Mouse (Mus musculus) ES-Bruce4 (cell line): ENCODE measurements around the gene Ube2k. TPM values are rescaled to one million over a fixed set of nuclear protein-coding genes. Genes with fewer than 3 reads are reported as not detected.
A peak's percentile ranks its signal among the peaks of the same experiment; 100 is the strongest.

Source experiments
- H3K27ac ChIP-seq: 2 replicates; pipeline ENCODE4 v1.5.1; 2012; ENCODE audit warnings: low read length, inconsistent platforms; ENCODE audit not compliant: insufficient read depth
- H3K27me3 ChIP-seq: 2 replicates; pipeline ENCODE4 v1.6.1; 2012; ENCODE audit warnings: mild to moderate bottlenecking, low read length, inconsistent platforms; ENCODE audit not compliant: control insufficient read depth, poor library complexity, insufficient read depth, severe bottlenecking
- H3K36me3 ChIP-seq: 2 replicates; pipeline ENCODE4 v1.6.1; 2012; ENCODE audit warnings: inconsistent platforms, mild to moderate bottlenecking, low read length, moderate library complexity; ENCODE audit not compliant: control insufficient read depth, poor library complexity, insufficient read depth, severe bottlenecking
- H3K4me1 ChIP-seq: one replicate; pipeline ENCODE4 v1.8.1; 2011; ENCODE audit warnings: low read length; ENCODE audit not compliant: control insufficient read depth, insufficient read depth
- H3K4me3 ChIP-seq: 2 replicates; pipeline ENCODE4 v1.5.1; 2011; ENCODE audit warnings: low read depth, mild to moderate bottlenecking, low read length
- H3K9ac ChIP-seq: 2 replicates; pipeline ENCODE4 v1.6.1; 2012; ENCODE audit warnings: low read depth, mild to moderate bottlenecking, inconsistent platforms; ENCODE audit not compliant: poor library complexity, severe bottlenecking
- H3K9me3 ChIP-seq: replicated peaks from 2 replicates; pipeline ENCODE4 v1.6.1; 2012; ENCODE audit warnings: mild to moderate bottlenecking, low read length, inconsistent platforms; ENCODE audit not compliant: control insufficient read depth, poor library complexity, insufficient read depth, severe bottlenecking
- CTCF ChIP-seq: IDR thresholded peaks from one replicate; pipeline ENCODE4 v1.8.1; 2011; ENCODE audit warnings: low read depth, low read length
- EP300 ChIP-seq: IDR thresholded peaks from 2 replicates; pipeline ENCODE4 v1.6.1; 2011; ENCODE audit warnings: low read depth, low read length; ENCODE audit not compliant: insufficient read depth
- POLR2A ChIP-seq: IDR thresholded peaks from one replicate; pipeline ENCODE4 v1.8.1; 2011; ENCODE audit warnings: low read length; ENCODE audit not compliant: insufficient read depth
- polyA plus RNA-seq: library from polyadenylated mRNA; stranded (reverse); fragments of >200 nt; gene quantifications from 2 replicates; pipeline ENCODE4 v1.2.4, GENCODE M21; 2011; ENCODE audit warnings: low read depth; ENCODE audit not compliant: missing spikeins, insufficient read depth, insufficient read length

The Ube2k gene
- 282 and 285 TPM in 2 replicates for polyA plus RNA-seq

- H3K4me3 ChIP-seq: peak within 1 kb of the TSS; percentile 89
- H3K27ac ChIP-seq: peak within 1 kb of the TSS; percentile 80
- peak within 1 kb of the TSS; percentile 80 for H3K9ac ChIP-seq
- H3K4me1 ChIP-seq: peaks cover 3% of the 10 kb centered on the region
- TF ChIP-seq EP300 (no peak), POLR2A (peak; percentile 59), CTCF (no peak)
- H3K9me3 ChIP-seq: no peaks in the 10 kb centered on the region
- no peaks in the 10 kb centered on the region for H3K27me3 ChIP-seq
- H3K36me3 ChIP-seq: peaks cover 5% of the 10 kb centered on the region
Measured at GRCm38 (mm10) chr5:65536751-65537419, at the start of gene Ube2k, which contains the start of gene Smim14. TSS of gene Ube2k (plus strand) at chr5:65537233. TSS of gene Smim14 (minus strand) at chr5:65537184.

DNA sequence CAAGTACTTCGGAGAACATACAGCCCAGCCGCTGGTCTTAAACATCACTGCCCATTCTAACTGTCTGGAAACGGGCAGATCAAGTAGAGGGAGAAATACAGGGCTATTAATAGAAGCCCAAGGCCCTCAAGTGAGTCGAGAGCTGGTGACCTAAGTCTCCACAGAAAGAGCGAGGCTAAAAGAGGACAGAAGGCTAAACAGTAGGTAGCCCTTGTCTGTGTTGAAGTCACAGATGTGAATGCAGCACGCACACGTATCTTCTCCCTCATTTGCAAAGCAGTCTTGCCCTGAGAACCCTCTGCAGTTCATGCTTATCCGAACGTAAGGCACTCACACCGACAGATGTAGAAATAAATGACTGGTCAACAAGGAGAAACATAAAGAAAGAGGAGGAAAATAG is 49.7 kb upstream of the Ube2k start:
- Histone ChIP-seq H3K27ac (no peak overlapping the region), H3K36me3 (no peaks in the 10 kb centered on the region), H3K27me3 (no peaks in the 10 kb centered on the region), H3K4me3 (no peak overlapping the region), H3K9me3 (no peaks in the 10 kb centered on the region), H3K9ac (no peak overlapping the region), H3K4me1 (no peaks in the 10 kb centered on the region)
- TF ChIP-seq POLR2A: no peak
- no peak for TF ChIP-seq EP300
- no peak for TF ChIP-seq CTCF

GRCm38 (mm10) chr5:65488725-65489124 is 48.3 kb upstream of the Ube2k start:
- no peak for TF ChIP-seq EP300
- TF ChIP-seq CTCF: no peak
- TF ChIP-seq POLR2A: no peak

DNA sequence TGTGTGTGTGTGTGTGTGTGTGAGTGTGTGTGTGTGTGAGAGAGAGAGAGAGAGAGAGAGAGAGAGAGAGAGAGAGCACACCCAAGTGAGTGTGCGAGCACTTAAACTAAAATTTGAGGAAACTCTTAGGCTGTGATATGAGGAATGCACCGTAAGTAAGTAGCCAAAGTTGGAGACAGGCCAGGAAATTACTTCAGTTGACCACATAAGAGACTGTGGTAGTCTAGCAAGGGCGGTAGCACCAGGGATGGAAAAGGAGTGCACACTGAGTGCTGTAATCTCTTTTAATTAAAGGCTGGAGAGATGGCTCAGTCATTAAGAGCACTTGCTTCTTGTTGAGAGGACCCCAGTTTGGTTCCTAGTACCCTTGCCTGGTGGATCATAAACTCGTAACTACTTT is 47.2 kb upstream of the Ube2k start:
- no peak overlapping the region for H3K9ac ChIP-seq
- no peak overlapping the region for H3K27ac ChIP-seq
- H3K36me3 ChIP-seq: no peaks in the 10 kb centered on the region
- H3K9me3 ChIP-seq: no peaks in the 10 kb centered on the region
- H3K4me1 ChIP-seq: no peaks in the 10 kb centered on the region
- TF ChIP-seq EP300 (no peak), CTCF (no peak), POLR2A (no peak)
- no peak overlapping the region for H3K4me3 ChIP-seq
- H3K27me3 ChIP-seq: no peaks in the 10 kb centered on the region

More at GRCm38 (mm10) chr5:65488725-65489124, 48.3 kb upstream of the Ube2k start:
- no peaks in the 10 kb centered on the region for H3K9me3 ChIP-seq
- no peaks in the 10 kb centered on the region for H3K4me1 ChIP-seq
- H3K9ac ChIP-seq: no peak overlapping the region
- H3K27ac ChIP-seq: no peak overlapping the region
- no peaks in the 10 kb centered on the region for H3K27me3 ChIP-seq
- H3K36me3 ChIP-seq: no peaks in the 10 kb centered on the region
- no peak overlapping the region for H3K4me3 ChIP-seq

DNA sequence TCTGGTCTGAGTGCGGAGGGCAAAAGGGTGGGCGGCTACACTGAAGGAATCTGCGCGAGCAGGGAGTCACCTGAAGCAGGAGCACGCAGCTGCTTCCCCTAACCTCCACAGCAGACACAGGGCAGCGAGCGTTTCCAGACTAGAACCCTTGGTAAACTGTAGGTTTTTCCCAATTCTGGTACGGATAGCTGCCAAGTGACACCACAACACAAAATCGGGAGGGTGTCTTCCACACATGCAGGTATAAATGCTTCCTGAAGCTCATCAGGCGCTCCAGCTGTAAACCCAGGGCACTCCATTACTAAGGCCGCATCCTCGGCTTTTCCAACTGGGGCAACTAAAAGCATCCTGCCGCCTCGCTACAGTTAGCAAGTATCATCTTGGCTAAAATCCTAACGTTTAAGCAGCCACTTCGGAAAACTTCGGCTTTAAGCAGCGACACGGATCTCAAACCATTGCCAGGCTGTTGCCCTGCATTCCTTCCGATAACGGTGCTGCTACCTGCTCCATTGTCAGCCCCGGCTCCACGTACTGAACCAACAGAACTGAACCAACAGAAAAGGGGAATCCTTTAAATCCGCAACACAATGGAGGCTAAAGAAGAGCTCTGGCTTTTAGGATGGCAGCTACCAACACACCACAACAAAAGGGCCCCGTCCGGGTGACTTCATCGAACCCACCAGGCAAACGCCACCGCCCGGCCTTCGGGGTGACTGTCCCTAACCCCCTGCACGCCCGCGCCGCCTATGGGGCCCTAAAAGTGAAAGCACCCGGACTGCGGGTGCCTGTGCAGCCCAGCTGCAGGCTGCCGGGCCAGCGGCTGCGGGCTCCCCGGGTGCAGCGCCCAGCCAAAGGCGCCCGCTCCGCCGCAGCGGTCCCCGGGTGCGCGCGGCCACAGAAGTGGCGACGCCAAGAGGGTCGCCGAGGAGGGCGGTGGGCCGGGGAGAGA is 45.0 kb upstream of the Ube2k start:
- Histone ChIP-seq H3K27ac (no peak overlapping the region), H3K36me3 (no peaks in the 10 kb centered on the region), H3K9me3 (no peaks in the 10 kb centered on the region), H3K9ac (peak overlapping the region; percentile 78), H3K27me3 (no peaks in the 10 kb centered on the region), H3K4me1 (no peaks in the 10 kb centered on the region), H3K4me3 (peak overlapping the region; percentile 72)
- TF ChIP-seq CTCF (no peak), EP300 (no peak), POLR2A (no peak)
